Mouse (Mus musculus) G1E (cell line): ENCODE data around the gene Ncf4. TPM values are rescaled to one million over a fixed set of nuclear protein-coding genes. Genes with fewer than 3 reads are reported as not detected.

ENCODE experiments used
- ATAC-seq: 2 replicates; pipeline ENCODE4 v1.8.0; 2016; ENCODE audit warnings: mild to moderate bottlenecking; ENCODE audit not compliant: insufficient number of reproducible peaks, poor library complexity, low FRiP score, severe bottlenecking; ENCODE audit errors: extremely low read depth
- DNase-seq: peaks from one replicate; pipeline ENCODE4 v3.0.0; 2012; ENCODE audit warnings: low spot score
- H3K27me3 ChIP-seq: 2 replicates; pipeline ENCODE4 v1.6.1; 2012; ENCODE audit warnings: mild to moderate bottlenecking, low read length, inconsistent platforms; ENCODE audit not compliant: insufficient read depth
- H3K36me3 ChIP-seq: replicated peaks from 2 replicates; pipeline ENCODE3; 2012; ENCODE audit warnings: mild to moderate bottlenecking, inconsistent platforms
- H3K4me1 ChIP-seq: 2 replicates; pipeline ENCODE4 v1.6.1; 2012; ENCODE audit warnings: low read depth, low read length, inconsistent platforms, mixed read lengths; ENCODE audit not compliant: insufficient read depth
- H3K4me3 ChIP-seq: 2 replicates; pipeline ENCODE4 v1.5.1; 2012; ENCODE audit warnings: low read depth, mild to moderate bottlenecking, inconsistent platforms, low read length, moderate library complexity, mixed read lengths
- H3K9me3 ChIP-seq: replicated peaks from 2 replicates; pipeline ENCODE4 v1.6.1; 2012; ENCODE audit warnings: inconsistent platforms
- CTCF ChIP-seq: IDR thresholded peaks from 2 replicates; pipeline ENCODE4 v1.5.1; 2012; ENCODE audit warnings: low read depth, low read length, inconsistent platforms, mixed read lengths
- GATA1 ChIP-seq: IDR thresholded peaks from 2 replicates; pipeline ENCODE4 v1.6.1; 2012; ENCODE audit warnings: borderline replicate concordance, low read length, inconsistent platforms, mixed read lengths
- GATA2 ChIP-seq: IDR thresholded peaks from 2 replicates; pipeline ENCODE4 v1.6.1; 2012; ENCODE audit warnings: low read depth, low read length, inconsistent platforms, borderline replicate concordance
- POLR2AphosphoS5 ChIP-seq: IDR thresholded peaks from 2 replicates; pipeline ENCODE4 v1.6.1; 2012; ENCODE audit warnings: low read depth, low read length, inconsistent platforms; ENCODE audit not compliant: insufficient replicate concordance
- TAL1 ChIP-seq: conservative IDR thresholded peaks from 2 replicates; pipeline ENCODE4 v1.6.1; 2012; ENCODE audit warnings: low read depth, low read length, inconsistent platforms, mixed read lengths
- polyA plus RNA-seq: library from polyadenylated mRNA; stranded (reverse); fragments of >175 nt; gene quantifications from 2 replicates; pipeline ENCODE4 v1.2.3, GENCODE M21; 2012
- total RNA-seq, 2 experiments: library from RNA; stranded (forward) in 1 of 2; stranded (reverse) in 1 of 2; fragments of 200-1000 nt in 1 of 2; fragments of >200 nt in 1 of 2; fragmentation: Nextera tagmentation in 1 of 2; gene quantifications; 2 replicates each; pipeline ENCODE4 v1.2.3; 2014 to 2017

Ncf4 gene
- total and polyA plus RNA-seq, 3 experiments: 4.5 to 64.1 (median 19.0) TPM

GRCm38 (mm10) chr15:78239453-78239852 lies 5.1 kb upstream of the Ncf4 start:
- Histone ChIP-seq H3K36me3 (no peaks in the 10 kb centered on the region), H3K27me3 (peaks cover 53% of the 10 kb centered on the region), H3K4me1 (peaks cover under 1% of the 10 kb centered on the region), H3K9me3 (no peaks in the 10 kb centered on the region), H3K4me3 (no peak overlapping the region)
- ATAC-seq: no peak
- DNase-seq: peak; percentile 35
- TF ChIP-seq GATA2 (no peak), GATA1 (no peak), TAL1 (no peak), CTCF (peak; percentile 73), POLR2AphosphoS5 (no peak)

GRCm38 (mm10) chr15:78239956-78240617 lies 4.5 kb upstream of the Ncf4 start:
- Histone ChIP-seq H3K27me3 (peaks cover 57% of the 10 kb centered on the region), H3K9me3 (no peaks in the 10 kb centered on the region), H3K36me3 (no peaks in the 10 kb centered on the region), H3K4me3 (no peak overlapping the region), H3K4me1 (peaks cover 6% of the 10 kb centered on the region)
- no peak for TF ChIP-seq TAL1
- no peak for TF ChIP-seq POLR2AphosphoS5
- no peak for TF ChIP-seq GATA1
- TF ChIP-seq GATA2: no peak
- no peak for TF ChIP-seq CTCF
- no peak for DNase-seq
- ATAC-seq: no peak

GRCm38 (mm10) chr15:78241335-78241734 lies 3.3 kb upstream of the Ncf4 start:
- no peaks in the 10 kb centered on the region for H3K9me3 ChIP-seq
- no peak overlapping the region for H3K4me3 ChIP-seq
- peaks cover 6% of the 10 kb centered on the region for H3K4me1 ChIP-seq
- DNase-seq: no peak
- TF ChIP-seq GATA2: no peak
- no peak for TF ChIP-seq CTCF
- no peak for TF ChIP-seq POLR2AphosphoS5
- TF ChIP-seq GATA1: no peak
- TF ChIP-seq TAL1: no peak
- ATAC-seq: no peak
- H3K27me3 ChIP-seq: peaks cover 60% of the 10 kb centered on the region
- H3K36me3 ChIP-seq: no peaks in the 10 kb centered on the region

- no peak overlapping the region for H3K4me3 ChIP-seq
- no peaks in the 10 kb centered on the region for H3K36me3 ChIP-seq
- no peak for ATAC-seq
- peaks cover 73% of the 10 kb centered on the region for H3K27me3 ChIP-seq
- TF ChIP-seq GATA2 (no peak), CTCF (no peak), TAL1 (no peak), POLR2AphosphoS5 (no peak)
- peaks cover 13% of the 10 kb centered on the region for H3K4me1 ChIP-seq
- H3K9me3 ChIP-seq: no peaks in the 10 kb centered on the region
- DNase-seq: no peak
Observed at GRCm38 (mm10) chr15:78243061-78243460, 1.5 kb upstream of the Ncf4 start.

GRCm38 (mm10) chr15:78243774-78244173 lies 827 bp upstream of the Ncf4 start:
- peaks cover 76% of the 10 kb centered on the region for H3K27me3 ChIP-seq
- H3K4me3 ChIP-seq: no peak overlapping the region
- H3K9me3 ChIP-seq: no peaks in the 10 kb centered on the region
- H3K36me3 ChIP-seq: no peaks in the 10 kb centered on the region
- TF ChIP-seq POLR2AphosphoS5 (no peak), TAL1 (no peak), GATA2 (no peak), CTCF (no peak), GATA1 (no peak)
- H3K4me1 ChIP-seq: peaks cover 19% of the 10 kb centered on the region
- ATAC-seq: no peak
- no peak for DNase-seq

GRCm38 (mm10) chr15:78246143-78247116 lies 1.8 kb downstream of the Ncf4 start:
- H3K4me1 ChIP-seq: peaks cover 19% of the 10 kb centered on the region
- no peak for DNase-seq
- no peak for ATAC-seq

GRCm38 (mm10) chr15:78247659-78248058 lies 3.1 kb downstream of the Ncf4 start:
- H3K36me3 ChIP-seq: no peaks in the 10 kb centered on the region
- no peak overlapping the region for H3K4me3 ChIP-seq
- H3K9me3 ChIP-seq: no peaks in the 10 kb centered on the region
- no peak for TF ChIP-seq GATA2
- TF ChIP-seq GATA1: no peak
- DNase-seq (no peak), ATAC-seq (no peak)
- H3K27me3 ChIP-seq: peaks cover 77% of the 10 kb centered on the region
- H3K4me1 ChIP-seq: peaks cover 19% of the 10 kb centered on the region

More at GRCm38 (mm10) chr15:78246143-78247116, 1.8 kb downstream of the Ncf4 start:
- peaks cover 80% of the 10 kb centered on the region for H3K27me3 ChIP-seq
- no peaks in the 10 kb centered on the region for H3K36me3 ChIP-seq
- TF ChIP-seq GATA1 (no peak), GATA2 (no peak), CTCF (no peak)
- no peak overlapping the region for H3K4me3 ChIP-seq
- no peaks in the 10 kb centered on the region for H3K9me3 ChIP-seq
